Mouse (Mus musculus) fat pad, adult 2 months (tissue): ENCODE measurements around the gene Olfr804.

Source experiments
- DNase-seq: peaks from one replicate; pipeline ENCODE4 v3.0.0-alpha.2; 2011; ENCODE audit warnings: low read depth, low spot score; ENCODE audit errors: extremely low read depth

Olfr804 gene

DNA sequence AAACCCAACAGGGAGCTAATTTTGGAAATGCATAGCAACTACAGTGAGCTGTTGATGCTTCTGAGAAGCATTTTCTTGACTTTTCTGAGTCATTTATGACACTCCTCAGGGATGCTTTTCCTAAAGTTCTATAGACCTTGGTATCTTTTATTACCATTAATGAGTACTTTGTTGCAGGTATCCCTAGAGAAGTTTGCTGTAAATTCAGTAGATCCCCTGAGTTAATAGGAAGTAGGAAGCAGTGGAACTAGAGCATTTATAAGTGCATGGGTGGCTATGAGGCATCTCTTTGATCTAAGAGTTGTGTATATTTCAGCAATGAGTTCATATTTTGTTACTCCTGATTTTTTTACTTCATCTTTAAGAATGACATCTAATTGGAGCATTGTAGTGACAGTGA is at the start of gene Olfr804:
Gene Olfr804 (plus strand): TSS at position 301 of the 400 bp plus-strand sequence.
- no peak for DNase-seq

DNA sequence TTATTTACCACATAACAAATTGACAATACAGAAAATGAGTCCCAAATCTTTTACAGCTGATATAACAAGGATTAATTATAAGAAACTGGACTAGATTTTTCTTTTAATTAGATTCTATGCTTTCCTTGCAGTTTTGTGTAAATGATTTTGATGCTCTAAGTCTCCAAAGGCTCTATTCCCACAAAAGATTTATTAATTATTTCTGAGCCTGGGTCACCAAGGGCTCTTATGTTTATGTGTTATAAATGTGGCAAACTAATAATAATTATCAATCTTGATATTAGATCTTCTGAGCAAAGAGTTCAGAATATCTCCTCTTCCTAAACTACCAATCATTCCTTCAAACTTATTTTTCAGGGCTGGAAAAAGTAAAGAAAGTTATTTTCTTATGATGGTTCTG is 45.6 kb upstream of the Olfr804 start, which contains the start of gene Olfr800:
Gene Olfr800 (plus strand): TSS at position 301 of the 400 bp plus-strand sequence.
- no peak for DNase-seq

DNA sequence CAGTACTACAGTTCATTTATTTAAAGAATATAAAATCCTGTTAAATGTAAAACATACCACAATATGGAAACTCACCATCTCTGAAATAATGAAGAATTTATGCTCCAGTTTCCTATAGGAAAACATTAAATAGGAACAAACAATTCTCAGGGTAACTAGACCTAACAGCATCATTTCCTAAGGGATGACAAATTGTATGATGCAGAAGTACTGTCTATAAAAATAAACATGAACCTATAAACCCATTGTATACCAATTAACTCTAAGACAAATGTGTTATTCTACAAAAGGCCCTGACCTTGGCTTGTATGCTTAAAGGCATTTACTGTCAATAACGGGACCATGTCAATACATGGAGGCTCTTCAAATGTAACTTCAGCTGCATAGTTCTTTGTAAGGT is 29.2 kb upstream of the Olfr804 start, which contains the start of gene Olfr801:
Gene Olfr801 (minus strand): TSS at position 101 of the 400 bp plus-strand sequence.
- DNase-seq: no peak

DNA sequence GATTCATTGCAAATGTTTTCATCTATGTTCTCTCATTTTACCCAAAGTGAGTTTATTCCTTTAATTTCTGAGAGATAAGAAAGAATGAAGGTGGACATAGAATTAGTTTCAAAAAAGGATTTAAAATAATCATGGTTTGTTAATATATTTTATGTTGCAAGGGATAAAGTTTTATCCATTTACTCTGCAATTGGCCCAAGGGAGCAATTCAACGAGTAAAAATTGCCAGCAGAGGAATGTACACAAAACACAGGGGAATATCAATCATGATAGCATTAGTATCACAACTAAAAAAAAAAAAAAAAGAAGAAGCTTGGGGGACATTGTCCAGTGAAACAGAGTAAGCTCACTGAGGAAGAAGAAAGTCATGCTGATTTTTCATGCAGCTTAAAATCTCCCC is 14.9 kb upstream of the Olfr804 start, which contains the start of gene Olfr802:
Gene Olfr802 (minus strand): TSS at position 101 of the 400 bp plus-strand sequence.
- DNase-seq: no peak

DNA sequence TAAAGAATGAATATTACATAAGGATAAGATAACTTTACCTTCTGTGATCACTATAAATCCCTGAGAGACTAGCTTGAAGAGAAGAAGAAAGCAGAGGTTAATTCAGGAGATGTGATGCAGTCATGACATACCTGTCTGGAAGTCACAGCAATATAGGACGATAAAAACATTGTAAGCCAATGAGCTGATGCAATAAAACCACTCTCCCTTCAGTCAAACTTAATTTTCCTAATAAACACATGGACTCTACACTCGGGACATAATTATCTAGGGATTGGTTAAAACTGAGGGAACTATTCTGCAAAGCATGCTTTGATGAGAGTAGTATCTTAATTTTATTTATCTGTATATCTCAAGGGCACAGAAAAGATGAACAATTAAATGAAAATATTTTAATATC is 8.8 kb upstream of the Olfr804 start, which contains the start of gene Olfr803:
Gene Olfr803 (minus strand): TSS at position 101 of the 400 bp plus-strand sequence.
- DNase-seq: no peak

DNA sequence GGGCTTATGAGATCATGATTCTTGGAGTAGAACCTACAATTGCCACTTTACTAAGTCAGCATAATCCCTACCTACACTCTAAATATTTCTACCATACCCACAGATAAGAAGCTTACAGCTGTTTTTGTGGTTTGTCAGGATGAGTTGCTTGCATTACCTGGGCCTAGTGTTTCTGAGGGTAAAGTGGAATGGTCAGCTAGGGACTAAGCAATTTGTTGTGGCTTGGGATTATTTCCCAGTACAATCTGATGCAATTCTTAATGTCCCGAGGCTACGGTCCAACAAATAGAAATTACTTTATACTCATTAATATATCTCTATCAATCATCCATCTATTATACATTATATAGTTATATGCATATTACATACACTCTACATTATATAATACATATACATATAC is 26.3 kb downstream of the Olfr804 start, which contains the start of gene Olfr805:
Gene Olfr805 (minus strand): TSS at position 101 of the 400 bp plus-strand sequence.
- no peak for DNase-seq

DNA sequence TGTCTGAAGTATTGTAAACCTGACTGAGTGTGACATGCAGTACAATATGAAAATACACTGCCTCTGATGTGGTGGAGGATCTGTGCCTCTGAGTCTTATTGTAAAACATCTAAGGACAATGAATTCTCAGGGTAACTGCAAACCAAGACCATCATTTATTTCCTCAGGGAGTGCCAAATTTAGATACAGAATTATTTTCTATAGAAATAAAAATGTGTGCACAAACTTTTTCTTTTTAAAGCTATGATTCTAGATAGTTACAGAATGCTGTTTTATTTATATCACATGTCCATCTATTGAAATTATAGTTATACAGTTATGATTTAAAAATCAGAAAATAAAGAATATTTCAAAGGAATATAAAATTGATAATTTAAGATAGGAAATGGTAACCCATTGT is 38.8 kb downstream of the Olfr804 start, which contains the start of gene Olfr806:
Gene Olfr806 (minus strand): TSS at position 101 of the 400 bp plus-strand sequence.
- no peak for DNase-seq

DNA sequence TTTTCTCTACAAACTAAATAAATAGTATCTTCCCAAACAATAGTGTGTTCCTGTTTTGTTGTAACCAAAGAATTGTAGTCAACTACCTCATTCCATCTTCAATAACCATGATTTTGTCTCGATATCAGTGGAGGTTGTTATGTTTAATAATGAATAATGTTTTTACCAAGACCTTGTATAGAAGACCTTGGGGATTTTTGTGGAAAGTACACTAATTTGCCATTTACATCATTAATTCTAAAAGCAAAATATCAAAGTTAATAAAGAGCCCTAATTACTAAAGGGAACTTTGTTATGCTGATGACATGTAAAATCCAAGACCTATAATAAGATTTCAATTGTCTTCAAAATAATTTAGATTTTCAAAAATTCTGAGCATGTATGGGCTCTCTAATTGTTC is 54.7 kb downstream of the Olfr804 start, which contains the start of gene Olfr807:
Gene Olfr807 (minus strand): TSS at position 101 of the 400 bp plus-strand sequence.
- DNase-seq: no peak
